Mouse (Mus musculus): Measurements from ENCODE around the gene Grn. TPM values are rescaled to one million over a fixed set of nuclear protein-coding genes. Genes with fewer than 3 reads are reported as not detected.

The Grn gene
- 64.6 TPM for polyA plus RNA-seq (2015; fragmentation: Illumina TruSeq; extraction: RNeasy Lipid Tissue Mini Kit (QIAGEN cat#74804); ENCODE audit: insufficient read depth, low read depth, low replicate concordance)

GRCm38 (mm10) chr11:102430121-102431017, at the start of gene Grn:
Gene Grn (plus strand): TSS chr11:102430315.

GRCm38 (mm10) chr11:102393238-102393634, 36.9 kb upstream of the Grn start, which contains the start of gene Rundc3a:
Gene Rundc3a (plus strand): TSS chr11:102393403.

GRCm38 (mm10) chr11:102407834-102408215, 22.3 kb upstream of the Grn start, which contains the start of gene Slc25a39:
Gene Slc25a39 (minus strand): TSS chr11:102407946.

GRCm38 (mm10) chr11:102447497-102447896, 17.4 kb downstream of the Grn start, which contains the start of gene Fam171a2:
Gene Fam171a2 (minus strand): TSS chr11:102447682.

GRCm38 (mm10) chr11:102469648-102470357, 39.7 kb downstream of the Grn start, which contains the start of gene Itga2b:
Gene Itga2b (minus strand): TSS chr11:102470122.

Other genes with a start within 250 kb of the Grn start
- gene Lsm12, start 245.0 kb upstream of the Grn start, polyA plus RNA-seq (2015; fragmentation: Illumina TruSeq; extraction: RNeasy Lipid Tissue Mini Kit (QIAGEN cat#74804); ENCODE audit: insufficient read depth, low read depth, low replicate concordance): 7.2 TPM
- gene G6pc3, start 240.7 kb upstream of the Grn start, polyA plus RNA-seq (2015; fragmentation: Illumina TruSeq; extraction: RNeasy Lipid Tissue Mini Kit (QIAGEN cat#74804); ENCODE audit: insufficient read depth, low read depth, low replicate concordance): 15.2 TPM
- gene Hdac5, start 200.1 kb upstream of the Grn start, polyA plus RNA-seq (2015; fragmentation: Illumina TruSeq; extraction: RNeasy Lipid Tissue Mini Kit (QIAGEN cat#74804); ENCODE audit: insufficient read depth, low read depth, low replicate concordance): 28.4 TPM
- not detected for gene BC030867, start 181.4 kb upstream of the Grn start, polyA plus RNA-seq (2015; fragmentation: Illumina TruSeq; extraction: RNeasy Lipid Tissue Mini Kit (QIAGEN cat#74804); ENCODE audit: insufficient read depth, low read depth, low replicate concordance)
- gene Asb16, start 161.6 kb upstream of the Grn start, polyA plus RNA-seq (2015; fragmentation: Illumina TruSeq; extraction: RNeasy Lipid Tissue Mini Kit (QIAGEN cat#74804); ENCODE audit: insufficient read depth, low read depth, low replicate concordance): 1.0 TPM
- 12.1 TPM for gene Tmub2, start 145.4 kb upstream of the Grn start, polyA plus RNA-seq (2015; fragmentation: Illumina TruSeq; extraction: RNeasy Lipid Tissue Mini Kit (QIAGEN cat#74804); ENCODE audit: insufficient read depth, low read depth, low replicate concordance)
- gene Atxn7l3, start 133.7 kb upstream of the Grn start, polyA plus RNA-seq (2015; fragmentation: Illumina TruSeq; extraction: RNeasy Lipid Tissue Mini Kit (QIAGEN cat#74804); ENCODE audit: insufficient read depth, low read depth, low replicate concordance): 8.1 TPM
- gene Ubtf, start 110.6 kb upstream of the Grn start, polyA plus RNA-seq (2015; fragmentation: Illumina TruSeq; extraction: RNeasy Lipid Tissue Mini Kit (QIAGEN cat#74804); ENCODE audit: insufficient read depth, low read depth, low replicate concordance): 18.2 TPM
- gene Slc4a1, start 64.1 kb upstream of the Grn start, polyA plus RNA-seq (2015; fragmentation: Illumina TruSeq; extraction: RNeasy Lipid Tissue Mini Kit (QIAGEN cat#74804); ENCODE audit: insufficient read depth, low read depth, low replicate concordance): not detected
- 8.0 TPM for gene Rundc3a, start 36.9 kb upstream of the Grn start, polyA plus RNA-seq (2015; fragmentation: Illumina TruSeq; extraction: RNeasy Lipid Tissue Mini Kit (QIAGEN cat#74804); ENCODE audit: insufficient read depth, low read depth, low replicate concordance)
- 90.0 TPM for gene Slc25a39, start 22.4 kb upstream of the Grn start, polyA plus RNA-seq (2015; fragmentation: Illumina TruSeq; extraction: RNeasy Lipid Tissue Mini Kit (QIAGEN cat#74804); ENCODE audit: insufficient read depth, low read depth, low replicate concordance)
- 0.76 TPM for gene Fam171a2, start 17.4 kb downstream of the Grn start, polyA plus RNA-seq (2015; fragmentation: Illumina TruSeq; extraction: RNeasy Lipid Tissue Mini Kit (QIAGEN cat#74804); ENCODE audit: insufficient read depth, low read depth, low replicate concordance)
- gene Itga2b, start 39.8 kb downstream of the Grn start, polyA plus RNA-seq (2015; fragmentation: Illumina TruSeq; extraction: RNeasy Lipid Tissue Mini Kit (QIAGEN cat#74804); ENCODE audit: insufficient read depth, low read depth, low replicate concordance): 3.5 TPM
- gene Gpatch8, start 126.1 kb downstream of the Grn start, polyA plus RNA-seq (2015; fragmentation: Illumina TruSeq; extraction: RNeasy Lipid Tissue Mini Kit (QIAGEN cat#74804); ENCODE audit: insufficient read depth, low read depth, low replicate concordance): 3.7 TPM
- 1.8 TPM for gene Gm11627, start 149.1 kb downstream of the Grn start, polyA plus RNA-seq (2015; fragmentation: Illumina TruSeq; extraction: RNeasy Lipid Tissue Mini Kit (QIAGEN cat#74804); ENCODE audit: insufficient read depth, low read depth, low replicate concordance)
- gene Fzd2, start 174.1 kb downstream of the Grn start, polyA plus RNA-seq (2015; fragmentation: Illumina TruSeq; extraction: RNeasy Lipid Tissue Mini Kit (QIAGEN cat#74804); ENCODE audit: insufficient read depth, low read depth, low replicate concordance): 2.2 TPM
- gene Meioc, start 233.4 kb downstream of the Grn start, polyA plus RNA-seq (2015; fragmentation: Illumina TruSeq; extraction: RNeasy Lipid Tissue Mini Kit (QIAGEN cat#74804); ENCODE audit: insufficient read depth, low read depth, low replicate concordance): not detected

Data from pancreas, adult 10 weeks (tissue).